Mouse (Mus musculus) C2C12 (cell line): ENCODE measurements around the gene Rps3.

Experiments
- CEBPB ChIP-seq: IDR thresholded peaks from one replicate; pipeline ENCODE4 v1.6.1; 2011; ENCODE audit warnings: low read depth, mild to moderate bottlenecking, control low read depth, moderate library complexity
- CTCF ChIP-seq: IDR thresholded peaks from one replicate; pipeline ENCODE4 v1.5.1; 2011; ENCODE audit not compliant: control insufficient read depth, insufficient read depth, insufficient read length
- MAX ChIP-seq: IDR thresholded peaks from one replicate; pipeline ENCODE4 v1.6.1; 2011; ENCODE audit warnings: mild to moderate bottlenecking, control low read depth
- MYOD1 ChIP-seq: IDR thresholded peaks from one replicate; pipeline ENCODE4 v1.6.1; 2011; ENCODE audit warnings: low read depth; ENCODE audit not compliant: control insufficient read depth, insufficient read length
- MYOG ChIP-seq: IDR thresholded peaks from one replicate; pipeline ENCODE4 v1.6.1; 2011; ENCODE audit not compliant: control insufficient read depth, insufficient read length; ENCODE audit errors: extremely low read depth
- USF1 ChIP-seq: IDR thresholded peaks from one replicate; pipeline ENCODE4 v1.6.1; 2011; ENCODE audit warnings: low read depth, mild to moderate bottlenecking, control low read depth, moderate library complexity

- TF ChIP-seq CTCF, result no peak
- no peak for TF ChIP-seq CEBPB
- no peak for TF ChIP-seq MAX
- TF ChIP-seq MYOD1, result no peak
- no peak for TF ChIP-seq USF1
- no peak for TF ChIP-seq MYOG
Measured at GRCm38 (mm10) chr7:99469680-99470405, 13.7 kb downstream of the Rps3 start.
